Mouse (Mus musculus) frontal cortex, adult 2 months (tissue): Measurements from ENCODE around the gene 1700109H08Rik. TPM values are rescaled to one million over a fixed set of nuclear protein-coding genes. Genes with fewer than 3 reads are reported as not detected.
"Not testable (repeated sequence)": the region's sequence is repeated elsewhere in the genome, so short reads cannot be mapped to it uniquely, and the experiment has no call there.

Source experiments
- DNase-seq, 2 experiments: peaks; one replicate each; pipeline ENCODE4 v3.0.0; 2022; ENCODE audit warnings: low spot score in 1 of 2; ENCODE audit errors: extremely low spot score in 1 of 2
- polyA plus RNA-seq: library from polyadenylated mRNA; depleted of rRNA; stranded (reverse); fragments of >200 nt; gene quantifications from 2 replicates; pipeline ENCODE4 v1.2.3, GENCODE M21; 2012; rRNA removed

1700109H08Rik gene
- 6.0 and 7.8 TPM in 2 replicates for polyA plus RNA-seq

DNA sequence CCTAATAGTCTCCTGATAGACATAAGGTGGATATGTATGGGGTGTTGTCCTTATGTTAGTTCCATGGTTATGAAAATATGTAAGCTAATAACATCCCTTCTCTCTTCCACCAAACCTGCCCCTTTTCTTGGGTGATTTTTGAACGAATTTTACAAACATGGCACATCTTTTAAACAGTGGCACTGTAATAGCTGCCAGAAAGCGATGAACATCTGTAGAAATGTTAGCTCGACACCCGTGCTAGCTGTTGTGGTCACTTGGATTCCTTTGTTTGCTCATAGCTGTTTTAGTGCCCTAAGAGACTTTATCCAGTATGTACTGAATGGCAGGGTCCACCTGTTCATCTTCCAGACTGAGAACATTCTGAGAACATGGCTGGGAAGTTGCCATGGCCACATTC is at the start of gene 1700109H08Rik:
Gene 1700109H08Rik, plus strand, starts transcription at position 301 of the 400 bp plus-strand sequence.
- DNase-seq, result no peak

- DNase-seq, result no peak
These were observed 49.6 kb upstream of the 1700109H08Rik start for GRCm38 (mm10) chr5:3521741-3522140.

DNA sequence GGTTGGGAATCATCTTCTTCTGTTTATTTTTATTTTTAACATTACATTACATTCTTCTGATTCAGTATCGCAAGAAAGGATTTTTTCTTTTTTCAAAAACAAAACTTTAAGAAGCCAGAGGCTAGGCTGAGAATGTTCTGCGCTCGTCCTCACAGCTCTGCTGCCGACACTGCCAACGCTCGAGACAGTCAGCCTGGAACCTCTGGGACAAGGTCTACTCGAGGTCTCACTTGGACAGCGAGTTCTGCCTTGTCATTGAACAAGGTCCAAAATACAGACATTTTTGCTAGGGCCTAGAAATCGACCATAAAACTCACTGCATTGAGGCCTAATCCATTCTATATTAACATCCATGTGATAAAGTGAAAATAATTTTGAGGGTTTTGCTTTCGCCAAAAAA is 48.5 kb upstream of the 1700109H08Rik start:
- no peak for DNase-seq

DNA sequence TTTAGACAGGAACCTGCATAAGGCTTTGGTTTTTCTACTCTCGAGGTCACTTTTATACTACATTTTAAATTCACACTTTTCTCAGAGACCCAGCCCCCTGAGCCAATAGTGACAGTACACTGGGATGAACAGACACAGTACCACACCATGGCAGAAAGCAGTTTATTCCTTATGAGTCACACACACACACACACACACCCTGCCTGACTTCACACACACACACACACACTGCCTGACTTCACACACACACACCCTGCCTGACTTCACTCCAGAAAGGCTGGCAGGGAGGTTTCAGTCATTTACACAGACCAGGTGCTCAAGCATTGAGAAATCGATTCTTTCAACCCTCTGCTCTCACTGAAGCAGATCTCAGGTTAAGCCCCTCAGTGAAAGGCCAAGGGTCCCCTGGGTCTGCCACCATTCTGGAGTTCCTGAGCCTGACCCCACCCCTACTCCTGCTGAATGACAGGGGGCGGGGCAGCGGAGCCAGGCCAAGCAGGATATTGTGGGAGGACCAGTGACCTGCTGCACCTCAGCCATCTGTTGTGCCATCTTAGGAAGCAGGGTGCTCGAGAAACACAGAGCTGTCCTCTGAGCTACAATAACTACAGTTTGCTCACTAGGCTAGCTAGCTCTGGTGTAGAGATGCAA is 44.2 kb upstream of the 1700109H08Rik start:
- no peak for DNase-seq

GRCm38 (mm10) chr5:3529585-3530189 is 41.7 kb upstream of the 1700109H08Rik start:
- no peak for DNase-seq

DNA sequence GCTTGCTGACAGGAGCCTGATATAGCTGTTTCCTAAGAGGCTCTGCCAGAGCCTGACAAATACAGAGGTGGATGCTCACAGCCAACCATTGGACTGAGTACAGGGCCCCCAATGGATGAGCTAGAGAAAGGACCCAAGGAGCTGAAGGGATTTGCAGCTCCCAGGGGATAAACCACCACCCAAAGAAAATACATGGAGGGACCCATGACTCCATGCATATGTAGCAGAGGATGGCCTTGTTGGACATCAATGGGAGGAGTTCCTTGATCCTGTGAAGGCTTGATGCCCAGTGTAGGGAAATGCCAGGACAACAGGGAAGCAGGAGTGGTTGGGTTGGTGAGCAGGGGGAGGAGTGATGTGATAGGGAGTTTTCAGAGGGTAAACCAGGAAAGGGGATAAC is 39.3 kb upstream of the 1700109H08Rik start:
- not testable (repeated sequence) for DNase-seq

GRCm38 (mm10) chr5:3536592-3537212 is 34.7 kb upstream of the 1700109H08Rik start:
- no peak for DNase-seq

GRCm38 (mm10) chr5:3538505-3539472 is 32.6 kb upstream of the 1700109H08Rik start:
- no peak for DNase-seq

GRCm38 (mm10) chr5:3541871-3542270 is 29.5 kb upstream of the 1700109H08Rik start:
- no peak for DNase-seq

DNA sequence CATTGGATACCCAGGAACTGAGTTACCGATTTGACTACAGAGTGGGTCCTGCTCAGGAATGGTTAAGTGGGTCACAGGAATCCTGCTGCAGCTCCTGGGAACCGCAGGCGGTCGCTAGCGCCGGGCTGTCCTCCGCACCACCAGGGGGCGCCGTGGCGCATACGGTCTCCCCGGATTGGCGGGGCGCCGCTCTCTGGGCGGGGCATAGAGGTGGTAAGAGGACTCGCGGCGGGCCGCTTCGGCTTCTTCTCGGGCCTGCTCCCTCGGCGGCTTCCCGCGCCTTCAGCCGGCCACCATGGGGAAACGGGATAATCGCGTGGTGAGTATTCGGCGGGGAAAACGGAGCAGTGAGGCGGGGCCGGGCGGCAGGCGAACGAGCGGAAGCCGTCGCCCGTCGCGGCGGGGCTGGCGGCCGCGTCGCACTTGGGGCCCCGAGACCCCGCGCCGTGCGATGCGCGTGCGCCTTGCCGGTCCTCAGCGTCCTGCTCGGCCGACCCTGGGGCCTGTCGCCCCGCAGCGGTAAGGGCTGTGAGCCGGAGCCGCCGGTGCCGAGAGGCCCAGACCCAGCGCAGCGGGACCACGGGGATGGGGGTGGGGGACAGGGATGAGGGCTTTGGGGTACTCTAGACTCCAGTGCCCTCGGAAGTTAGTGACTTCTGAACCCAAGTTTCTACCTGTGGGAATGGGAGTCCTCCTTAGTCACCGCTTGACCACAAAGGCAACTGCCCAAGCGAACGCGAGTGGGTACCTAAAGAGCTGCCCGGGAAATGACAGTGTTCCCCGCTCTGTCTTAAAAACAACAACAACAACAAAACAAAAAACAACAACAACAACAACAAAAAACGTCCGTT is 27.5 kb upstream of the 1700109H08Rik start, which contains the start of gene Fam133b:
Gene Fam133b, plus strand, starts transcription at position 205 of the 851 bp plus-strand sequence.
- peak; percentile 84 to 99 for DNase-seq

- DNase-seq, result no peak
These were observed 26.9 kb upstream of the 1700109H08Rik start for GRCm38 (mm10) chr5:3544480-3544769.

- no peak for DNase-seq
These were observed 25.1 kb upstream of the 1700109H08Rik start for GRCm38 (mm10) chr5:3546226-3546625.

GRCm38 (mm10) chr5:3551481-3551880 is 19.9 kb upstream of the 1700109H08Rik start:
- no peak for DNase-seq

DNA sequence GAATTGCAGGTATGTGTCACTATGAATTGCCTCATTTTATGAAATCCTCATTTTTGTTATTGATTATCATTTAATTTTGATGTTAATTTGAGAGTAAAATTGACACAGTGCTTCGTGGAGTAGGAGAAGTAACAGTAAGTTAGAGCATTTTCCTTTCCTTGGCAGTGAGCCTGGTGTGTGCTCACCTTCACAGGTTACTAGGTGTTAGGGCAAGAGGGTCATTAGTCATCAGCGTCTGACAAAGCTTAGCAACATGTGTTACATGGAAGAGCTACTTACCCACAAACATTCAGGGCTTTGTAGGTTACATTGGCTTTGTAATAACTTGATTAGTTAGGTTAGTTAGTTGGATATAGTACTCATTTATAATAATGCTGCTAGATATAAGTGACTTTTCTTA is 17.2 kb upstream of the 1700109H08Rik start:
- no peak for DNase-seq

DNA sequence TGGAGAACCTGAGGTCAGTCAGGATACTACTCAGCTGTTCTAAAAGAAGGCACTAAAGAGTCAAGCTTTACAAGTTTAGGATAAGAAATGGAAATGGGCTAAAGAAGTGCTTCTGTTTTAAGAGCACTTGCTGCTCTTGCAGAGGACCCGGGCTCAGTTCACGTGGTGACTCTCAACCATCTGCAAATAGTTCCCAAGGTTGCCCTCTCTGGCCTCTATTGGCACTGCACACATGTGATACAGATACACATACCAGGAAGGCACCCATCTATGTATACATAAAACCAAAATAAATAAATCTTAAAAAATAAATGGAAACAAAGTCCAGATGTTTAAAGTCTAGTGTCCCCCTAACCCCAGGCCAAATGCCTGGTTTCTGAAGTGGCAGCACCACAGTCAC is 3.5 kb downstream of the 1700109H08Rik start:
- DNase-seq, result no peak

DNA sequence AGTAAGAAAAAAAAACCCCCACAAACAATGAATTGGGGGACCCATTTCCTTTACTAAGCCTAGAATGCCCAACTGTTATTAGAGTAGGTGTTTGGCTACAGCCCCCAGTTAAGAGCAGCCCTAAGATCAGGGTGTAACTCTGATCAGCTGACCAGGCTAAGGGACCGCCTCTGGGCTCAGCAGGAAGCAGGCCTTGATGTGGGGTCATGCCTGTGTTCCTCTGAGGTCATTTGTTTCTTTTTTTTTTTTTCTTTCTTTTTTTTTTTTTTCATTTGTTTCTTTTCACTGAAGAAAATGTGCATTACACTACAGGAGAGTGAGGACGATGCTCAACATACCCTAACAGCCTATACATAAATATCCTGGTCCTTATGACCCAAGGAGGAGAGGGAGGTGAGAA is 6.6 kb downstream of the 1700109H08Rik start:
- DNase-seq, result no peak

- no peak for DNase-seq
These were observed 7.7 kb downstream of the 1700109H08Rik start for GRCm38 (mm10) chr5:3579066-3579465.

GRCm38 (mm10) chr5:3595693-3596398 is 24.5 kb downstream of the 1700109H08Rik start, which contains the start of gene Pex1:
Pex1 (plus strand) TSS chr5:3596066.
- peak; percentile 94 to 97 for DNase-seq

DNA sequence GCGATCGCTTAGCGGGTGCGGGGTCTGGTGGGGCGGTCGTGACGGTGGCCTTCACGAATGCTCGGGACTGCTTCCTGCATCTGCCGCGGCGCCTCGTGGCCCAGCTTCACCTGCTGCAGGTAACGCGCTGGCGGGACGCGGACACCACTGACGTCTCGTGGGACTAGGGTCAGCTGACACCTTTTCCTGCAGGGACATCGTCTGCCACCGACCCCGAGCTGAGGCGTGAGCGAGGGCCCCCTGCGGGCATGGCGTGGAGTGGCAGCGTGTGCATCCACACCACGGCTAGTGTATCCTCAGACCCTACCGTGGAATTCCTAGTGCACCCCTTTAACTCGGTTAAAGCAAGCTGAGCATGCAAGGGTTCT is 25.0 kb downstream of the 1700109H08Rik start, which contains the start of gene Rbm48:
Gene Rbm48, minus strand, starts transcription at position 187 of the 368 bp plus-strand sequence.
- DNase-seq, result peak; percentile 72 to 88
